Mouse (Mus musculus): ENCODE measurements around the gene Olfr328. TPM values are rescaled to one million over a fixed set of nuclear protein-coding genes. Genes with fewer than 3 reads are reported as not detected.
"Not testable (repeated sequence)": the region's sequence is repeated elsewhere in the genome, so short reads cannot be mapped to it uniquely, and the experiment has no call there.

The Olfr328 gene
- total and polyA plus RNA-seq, 2 experiments from 2014 or later = not detected

DNA sequence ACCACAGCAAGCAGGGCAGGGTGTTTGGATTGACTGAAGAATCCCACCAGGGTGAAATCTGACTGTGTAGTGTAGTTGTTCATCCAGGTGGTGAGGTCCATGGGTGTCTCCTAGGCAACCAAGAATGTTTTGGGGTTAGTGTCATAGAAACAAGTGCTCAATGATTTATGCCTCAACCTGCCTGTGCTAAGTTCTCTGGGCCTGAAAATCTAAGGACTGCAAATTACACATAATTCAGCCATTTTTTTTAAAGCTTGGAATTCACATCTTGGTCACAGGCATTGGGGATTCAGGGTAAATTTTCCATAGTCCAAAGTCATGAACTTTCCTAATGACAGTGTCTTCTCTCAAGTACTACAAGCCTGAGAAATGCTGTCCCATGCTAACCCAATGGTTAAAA lies 53.0 kb downstream of the Olfr328 start, which contains the start of gene Olfr331:
Gene Olfr331 (minus strand): TSS at position 101 of the 400 bp plus-strand sequence.
- not testable (repeated sequence) for H3K4me1 ChIP-seq (ENCODE audit: insufficient read depth, low read length); H3K27ac ChIP-seq; H3K27me3 ChIP-seq (ENCODE audit: insufficient read depth, low read length); H3K36me3 ChIP-seq (ENCODE audit: insufficient read depth, low read length); ATAC-seq; H3K4me2 ChIP-seq (ENCODE audit: low read depth, low read length); H3K9me3 ChIP-seq (ENCODE audit: low read length); H3K4me3 ChIP-seq (ENCODE audit: low read length); H3K9ac ChIP-seq (replicated peaks; ENCODE audit: low read length); DNase-seq (ENCODE audit: low spot score)

Other genes with a start within 250 kb of the Olfr328 start
- gene Zfp692, start 248.6 kb downstream of the Olfr328 start, total RNA-seq (2014; rRNA removed) = 23.9 and 27.8 TPM in 2 replicates
- gene Zfp692, start 248.6 kb downstream of the Olfr328 start, polyA plus RNA-seq (2015; fragmentation: Nextera tagmentation; extraction: Ambion mirVana) = 19.7 and 21.9 TPM in 2 replicates
- 36.3 and 42.9 TPM in 2 replicates for gene Zfp672, start 225.3 kb downstream of the Olfr328 start, total RNA-seq (2014; rRNA removed)
- 43.8 TPM in 2 replicates for gene Zfp672, start 225.3 kb downstream of the Olfr328 start, polyA plus RNA-seq (2015; fragmentation: Nextera tagmentation; extraction: Ambion mirVana)
- 51.8 and 55.4 TPM in 2 replicates for gene Sh3bp5l, start 224.9 kb downstream of the Olfr328 start, total RNA-seq (2014; rRNA removed)
- 39.7 and 40.3 TPM in 2 replicates for gene Sh3bp5l, start 224.9 kb downstream of the Olfr328 start, polyA plus RNA-seq (2015; fragmentation: Nextera tagmentation; extraction: Ambion mirVana)
- gene Lypd8, start 176.6 kb downstream of the Olfr328 start, total RNA-seq (2014; rRNA removed) = not detected in 2 replicates
- gene Lypd8, start 176.6 kb downstream of the Olfr328 start, polyA plus RNA-seq (2015; fragmentation: Nextera tagmentation; extraction: Ambion mirVana) = not detected in 2 replicates
- not detected in 2 replicates for gene 1810065E05Rik, start 134.5 kb downstream of the Olfr328 start, total RNA-seq (2014; rRNA removed)
- gene 1810065E05Rik, start 134.5 kb downstream of the Olfr328 start, polyA plus RNA-seq (2015; fragmentation: Nextera tagmentation; extraction: Ambion mirVana) = not detected in 2 replicates
- not detected in 2 replicates for gene Gm12253, start 123.1 kb downstream of the Olfr328 start, total RNA-seq (2014; rRNA removed)
- gene Gm12253, start 123.1 kb downstream of the Olfr328 start, polyA plus RNA-seq (2015; fragmentation: Nextera tagmentation; extraction: Ambion mirVana) = not detected in 2 replicates
- gene Lypd9, start 102.7 kb downstream of the Olfr328 start, total RNA-seq (2014; rRNA removed) = not detected in 2 replicates
- gene Lypd9, start 102.7 kb downstream of the Olfr328 start, polyA plus RNA-seq (2015; fragmentation: Nextera tagmentation; extraction: Ambion mirVana) = not detected in 2 replicates
- not detected in 2 replicates for gene Olfr30, start 93.4 kb downstream of the Olfr328 start, total RNA-seq (2014; rRNA removed)
- gene Olfr30, start 93.4 kb downstream of the Olfr328 start, polyA plus RNA-seq (2015; fragmentation: Nextera tagmentation; extraction: Ambion mirVana) = not detected in 2 replicates
- gene Olfr332, start 63.1 kb downstream of the Olfr328 start, total RNA-seq (2014; rRNA removed) = not detected in 2 replicates
- gene Olfr332, start 63.1 kb downstream of the Olfr328 start, polyA plus RNA-seq (2015; fragmentation: Nextera tagmentation; extraction: Ambion mirVana) = not detected in 2 replicates
- not detected in 2 replicates for gene Olfr331, start 53.1 kb downstream of the Olfr328 start, total RNA-seq (2014; rRNA removed)
- not detected in 2 replicates for gene Olfr331, start 53.1 kb downstream of the Olfr328 start, polyA plus RNA-seq (2015; fragmentation: Nextera tagmentation; extraction: Ambion mirVana)
- not detected in 2 replicates for gene Olfr330, start 20.8 kb downstream of the Olfr328 start, total RNA-seq (2014; rRNA removed)
- 0.15 TPM in 1 of 2 replicates, not detected in the other for gene Olfr330, start 20.8 kb downstream of the Olfr328 start, polyA plus RNA-seq (2015; fragmentation: Nextera tagmentation; extraction: Ambion mirVana)
- not detected in 2 replicates for gene Olfr329-ps, start 9.2 kb downstream of the Olfr328 start, total RNA-seq (2014; rRNA removed)
- gene Olfr329-ps, start 9.2 kb downstream of the Olfr328 start, polyA plus RNA-seq (2015; fragmentation: Nextera tagmentation; extraction: Ambion mirVana) = 0.11 TPM in 1 of 2 replicates, not detected in the other
- gene Olfr224, start 14.9 kb upstream of the Olfr328 start, total RNA-seq (2014; rRNA removed) = not detected in 2 replicates
- gene Olfr224, start 14.9 kb upstream of the Olfr328 start, polyA plus RNA-seq (2015; fragmentation: Nextera tagmentation; extraction: Ambion mirVana) = 0.08 TPM in 1 of 2 replicates, not detected in the other
- not detected in 2 replicates for gene Olfr325, start 22.1 kb upstream of the Olfr328 start, total RNA-seq (2014; rRNA removed)
- gene Olfr325, start 22.1 kb upstream of the Olfr328 start, polyA plus RNA-seq (2015; fragmentation: Nextera tagmentation; extraction: Ambion mirVana) = not detected in 2 replicates
- 0.26 and 0.54 TPM in 2 replicates for gene Olfr324, start 39.5 kb upstream of the Olfr328 start, total RNA-seq (2014; rRNA removed)
- 0.05 and 0.13 TPM in 2 replicates for gene Olfr324, start 39.5 kb upstream of the Olfr328 start, polyA plus RNA-seq (2015; fragmentation: Nextera tagmentation; extraction: Ambion mirVana)
- not detected in 2 replicates for gene 2210407C18Rik, start 60.4 kb upstream of the Olfr328 start, total RNA-seq (2014; rRNA removed)
- gene 2210407C18Rik, start 60.4 kb upstream of the Olfr328 start, polyA plus RNA-seq (2015; fragmentation: Nextera tagmentation; extraction: Ambion mirVana) = not detected in 2 replicates
- not detected in 2 replicates for gene Olfr323, start 74.9 kb upstream of the Olfr328 start, total RNA-seq (2014; rRNA removed)
- not detected in 2 replicates for gene Olfr323, start 74.9 kb upstream of the Olfr328 start, polyA plus RNA-seq (2015; fragmentation: Nextera tagmentation; extraction: Ambion mirVana)
- 0.10 TPM in 1 of 2 replicates, not detected in the other for gene Trim58, start 84.8 kb upstream of the Olfr328 start, total RNA-seq (2014; rRNA removed)
- 0.10 and 0.31 TPM in 2 replicates for gene Trim58, start 84.8 kb upstream of the Olfr328 start, polyA plus RNA-seq (2015; fragmentation: Nextera tagmentation; extraction: Ambion mirVana)
- 0.07 and 0.16 TPM in 2 replicates for gene Olfr322, start 103.1 kb upstream of the Olfr328 start, total RNA-seq (2014; rRNA removed)
- gene Olfr322, start 103.1 kb upstream of the Olfr328 start, polyA plus RNA-seq (2015; fragmentation: Nextera tagmentation; extraction: Ambion mirVana) = not detected in 2 replicates
- not detected in 2 replicates for gene Olfr320, start 125.5 kb upstream of the Olfr328 start, total RNA-seq (2014; rRNA removed)
- gene Olfr320, start 125.5 kb upstream of the Olfr328 start, polyA plus RNA-seq (2015; fragmentation: Nextera tagmentation; extraction: Ambion mirVana) = not detected in 2 replicates
- not detected in 2 replicates for gene Olfr319, start 143.5 kb upstream of the Olfr328 start, total RNA-seq (2014; rRNA removed)
- gene Olfr319, start 143.5 kb upstream of the Olfr328 start, polyA plus RNA-seq (2015; fragmentation: Nextera tagmentation; extraction: Ambion mirVana) = not detected in 2 replicates
- gene Olfr318, start 168.4 kb upstream of the Olfr328 start, total RNA-seq (2014; rRNA removed) = not detected in 2 replicates
- gene Olfr318, start 168.4 kb upstream of the Olfr328 start, polyA plus RNA-seq (2015; fragmentation: Nextera tagmentation; extraction: Ambion mirVana) = not detected in 2 replicates
- gene Olfr317, start 183.6 kb upstream of the Olfr328 start, total RNA-seq (2014; rRNA removed) = 1.7 and 2.3 TPM in 2 replicates
- gene Olfr317, start 183.6 kb upstream of the Olfr328 start, polyA plus RNA-seq (2015; fragmentation: Nextera tagmentation; extraction: Ambion mirVana) = 0.08 and 0.18 TPM in 2 replicates
- gene Olfr316, start 197.1 kb upstream of the Olfr328 start, total RNA-seq (2014; rRNA removed) = not detected in 2 replicates
- not detected in 2 replicates for gene Olfr316, start 197.1 kb upstream of the Olfr328 start, polyA plus RNA-seq (2015; fragmentation: Nextera tagmentation; extraction: Ambion mirVana)
- not detected in 2 replicates for gene Olfr315, start 217.6 kb upstream of the Olfr328 start, total RNA-seq (2014; rRNA removed)
- gene Olfr315, start 217.6 kb upstream of the Olfr328 start, polyA plus RNA-seq (2015; fragmentation: Nextera tagmentation; extraction: Ambion mirVana) = not detected in 2 replicates
- gene Olfr314, start 227.3 kb upstream of the Olfr328 start, total RNA-seq (2014; rRNA removed) = not detected in 2 replicates
- not detected in 2 replicates for gene Olfr314, start 227.3 kb upstream of the Olfr328 start, polyA plus RNA-seq (2015; fragmentation: Nextera tagmentation; extraction: Ambion mirVana)
- 4.7 and 5.9 TPM in 2 replicates for gene Fam183b, start 246.3 kb upstream of the Olfr328 start, total RNA-seq (2014; rRNA removed)
- gene Fam183b, start 246.3 kb upstream of the Olfr328 start, polyA plus RNA-seq (2015; fragmentation: Nextera tagmentation; extraction: Ambion mirVana) = 11.1 and 15.0 TPM in 2 replicates